Mouse (Mus musculus): ENCODE results near the gene Echdc1. TPM values are rescaled to one million over a fixed set of nuclear protein-coding genes. Genes with fewer than 3 reads are reported as not detected.

Gene Echdc1
- polyA plus RNA-seq, 1 experiment from 2014 or later = 28.2 TPM

GRCm38 (mm10) chr10:29338355-29339056, 25.5 kb downstream of the Echdc1 start:
- H3K4me2 ChIP-seq (replicated peaks; ENCODE audit: low read depth, low read length) = no peak overlapping the region
- no peaks in the 10 kb centered on the region for H3K36me3 ChIP-seq (ENCODE audit: control insufficient read depth, insufficient read depth, low read length)
- DNase-seq (ENCODE audit: low spot score) (peak; percentile 86), ATAC-seq (ENCODE audit: low FRiP score) (peak; percentile 64; the same call in 1 of the 2 replicates)
- no peak overlapping the region for H3K9ac ChIP-seq (ENCODE audit: low read depth, low read length)
- H3K4me1 ChIP-seq (replicated peaks; ENCODE audit: control insufficient read depth, insufficient read depth, low read length) = no peaks in the 10 kb centered on the region
- 57% methylated on average over 4 of the region's 4 CpGs for WGBS
- H3K27ac ChIP-seq (ENCODE audit: low read depth, low read length) = no peak overlapping the region
- no peak overlapping the region for H3K4me3 ChIP-seq (ENCODE audit: low read depth, low read length)
- no peaks in the 10 kb centered on the region for H3K9me3 ChIP-seq (ENCODE audit: control insufficient read depth, low read length)
- H3K27me3 ChIP-seq (ENCODE audit: control insufficient read depth, insufficient read depth, low read length) = no peaks in the 10 kb centered on the region

GRCm38 (mm10) chr10:29344232-29344631, 31.3 kb downstream of the Echdc1 start:
- no peak overlapping the region for H3K4me3 ChIP-seq (ENCODE audit: low read depth, low read length)
- H3K9ac ChIP-seq (ENCODE audit: low read depth, low read length) = no peak overlapping the region
- H3K4me2 ChIP-seq (replicated peaks; ENCODE audit: low read depth, low read length) = no peak overlapping the region
- no peak for DNase-seq (ENCODE audit: low spot score)
- no peaks in the 10 kb centered on the region for H3K36me3 ChIP-seq (ENCODE audit: control insufficient read depth, insufficient read depth, low read length)
- no peak for ATAC-seq (ENCODE audit: low FRiP score)
- no peaks in the 10 kb centered on the region for H3K9me3 ChIP-seq (ENCODE audit: control insufficient read depth, low read length)
- H3K4me1 ChIP-seq (replicated peaks; ENCODE audit: control insufficient read depth, insufficient read depth, low read length) = no peaks in the 10 kb centered on the region
- H3K27ac ChIP-seq (ENCODE audit: low read depth, low read length) = no peak overlapping the region
- H3K27me3 ChIP-seq (ENCODE audit: control insufficient read depth, insufficient read depth, low read length) = no peaks in the 10 kb centered on the region
- WGBS = 93% methylated on average over 4 of the region's 4 CpGs

GRCm38 (mm10) chr10:29346638-29347037, 33.7 kb downstream of the Echdc1 start:
- no peaks in the 10 kb centered on the region for H3K9me3 ChIP-seq (ENCODE audit: control insufficient read depth, low read length)
- WGBS = 96% methylated on average over 7 of the region's 7 CpGs
- H3K9ac ChIP-seq (ENCODE audit: low read depth, low read length) = no peak overlapping the region
- no peak overlapping the region for H3K27ac ChIP-seq (ENCODE audit: low read depth, low read length)
- H3K36me3 ChIP-seq (ENCODE audit: control insufficient read depth, insufficient read depth, low read length) = no peaks in the 10 kb centered on the region
- no peak overlapping the region for H3K4me2 ChIP-seq (replicated peaks; ENCODE audit: low read depth, low read length)
- H3K4me1 ChIP-seq (replicated peaks; ENCODE audit: control insufficient read depth, insufficient read depth, low read length) = no peaks in the 10 kb centered on the region
- H3K27me3 ChIP-seq (ENCODE audit: control insufficient read depth, insufficient read depth, low read length) = no peaks in the 10 kb centered on the region
- no peak for DNase-seq (ENCODE audit: low spot score)
- no peak overlapping the region for H3K4me3 ChIP-seq (ENCODE audit: low read depth, low read length)
- no peak for ATAC-seq (ENCODE audit: low FRiP score)

GRCm38 (mm10) chr10:29351420-29351819, 38.5 kb downstream of the Echdc1 start:
- ATAC-seq (ENCODE audit: low FRiP score) (no peak), DNase-seq (ENCODE audit: low spot score) (no peak)
- no peak overlapping the region for H3K4me2 ChIP-seq (replicated peaks; ENCODE audit: low read depth, low read length)
- 93% methylated on average over 2 of the region's 2 CpGs for WGBS
- H3K27me3 ChIP-seq (ENCODE audit: control insufficient read depth, insufficient read depth, low read length) = no peaks in the 10 kb centered on the region
- H3K4me3 ChIP-seq (ENCODE audit: low read depth, low read length) = no peak overlapping the region
- no peaks in the 10 kb centered on the region for H3K4me1 ChIP-seq (replicated peaks; ENCODE audit: control insufficient read depth, insufficient read depth, low read length)
- H3K9me3 ChIP-seq (ENCODE audit: control insufficient read depth, low read length) = no peaks in the 10 kb centered on the region
- no peak overlapping the region for H3K27ac ChIP-seq (ENCODE audit: low read depth, low read length)
- H3K9ac ChIP-seq (ENCODE audit: low read depth, low read length) = no peak overlapping the region
- H3K36me3 ChIP-seq (ENCODE audit: control insufficient read depth, insufficient read depth, low read length) = no peaks in the 10 kb centered on the region

- Histone ChIP-seq H3K27ac (ENCODE audit: low read depth, low read length) (no peak overlapping the region), H3K27me3 (ENCODE audit: control insufficient read depth, insufficient read depth, low read length) (no peaks in the 10 kb centered on the region), H3K4me1 (replicated peaks; ENCODE audit: control insufficient read depth, insufficient read depth, low read length) (no peaks in the 10 kb centered on the region), H3K4me2 (replicated peaks; ENCODE audit: low read depth, low read length) (no peak overlapping the region), H3K4me3 (ENCODE audit: low read depth, low read length) (no peak overlapping the region), H3K9me3 (ENCODE audit: control insufficient read depth, low read length) (no peaks in the 10 kb centered on the region), H3K9ac (ENCODE audit: low read depth, low read length) (no peak overlapping the region), H3K36me3 (ENCODE audit: control insufficient read depth, insufficient read depth, low read length) (no peaks in the 10 kb centered on the region)
- DNase-seq (ENCODE audit: low spot score) (no peak), ATAC-seq (ENCODE audit: low FRiP score) (no peak)
- 87% methylated on average over 3 of the region's 3 CpGs for WGBS
Observed at GRCm38 (mm10) chr10:29352575-29352974, 39.6 kb downstream of the Echdc1 start.

GRCm38 (mm10) chr10:29354183-29354582, 41.2 kb downstream of the Echdc1 start:
- Histone ChIP-seq H3K27ac (ENCODE audit: low read depth, low read length) (no peak overlapping the region), H3K9me3 (ENCODE audit: control insufficient read depth, low read length) (no peaks in the 10 kb centered on the region), H3K36me3 (ENCODE audit: control insufficient read depth, insufficient read depth, low read length) (no peaks in the 10 kb centered on the region), H3K27me3 (ENCODE audit: control insufficient read depth, insufficient read depth, low read length) (no peaks in the 10 kb centered on the region), H3K9ac (ENCODE audit: low read depth, low read length) (no peak overlapping the region), H3K4me2 (replicated peaks; ENCODE audit: low read depth, low read length) (no peak overlapping the region), H3K4me1 (replicated peaks; ENCODE audit: control insufficient read depth, insufficient read depth, low read length) (no peaks in the 10 kb centered on the region), H3K4me3 (ENCODE audit: low read depth, low read length) (no peak overlapping the region)
- peak; percentile 57; the same call in 1 of the 2 replicates for ATAC-seq (ENCODE audit: low FRiP score)
- 71% methylated on average over 7 of the region's 7 CpGs for whole genome bisulfite sequencing
- no peak for DNase-seq (ENCODE audit: low spot score)

- Histone ChIP-seq H3K36me3 (ENCODE audit: control insufficient read depth, insufficient read depth, low read length) (no peaks in the 10 kb centered on the region), H3K4me2 (replicated peaks; ENCODE audit: low read depth, low read length) (peak overlapping the region; percentile 31), H3K27ac (ENCODE audit: low read depth, low read length) (peak overlapping the region; percentile 98), H3K9me3 (ENCODE audit: control insufficient read depth, low read length) (no peaks in the 10 kb centered on the region), H3K4me1 (replicated peaks; ENCODE audit: control insufficient read depth, insufficient read depth, low read length) (no peaks in the 10 kb centered on the region; the same call in 1 of the 2 replicates), H3K27me3 (ENCODE audit: control insufficient read depth, insufficient read depth, low read length) (no peaks in the 10 kb centered on the region), H3K4me3 (ENCODE audit: low read depth, low read length) (peak overlapping the region; percentile 92), H3K9ac (ENCODE audit: low read depth, low read length) (peak overlapping the region; percentile 98)
- WGBS = 3% methylated on average over 6 of the region's 6 CpGs
- ATAC-seq (ENCODE audit: low FRiP score) = no peak
- peak; percentile 37 for DNase-seq (ENCODE audit: low spot score)
Observed at GRCm38 (mm10) chr10:29361095-29361463, 48.1 kb downstream of the Echdc1 start.

GRCm38 (mm10) chr10:29361464-29362196, 48.7 kb downstream of the Echdc1 start:
- DNase-seq (ENCODE audit: low spot score) (peak; percentile 95), ATAC-seq (ENCODE audit: low FRiP score) (peak; percentile 97)
- Histone ChIP-seq H3K4me1 (replicated peaks; ENCODE audit: control insufficient read depth, insufficient read depth, low read length) (no peaks in the 10 kb centered on the region; the same call in 1 of the 2 replicates), H3K9ac (ENCODE audit: low read depth, low read length) (peak overlapping the region; percentile 98), H3K4me3 (ENCODE audit: low read depth, low read length) (peak overlapping the region; percentile 92), H3K9me3 (ENCODE audit: control insufficient read depth, low read length) (no peaks in the 10 kb centered on the region), H3K4me2 (replicated peaks; ENCODE audit: low read depth, low read length) (peak overlapping the region; percentile 52), H3K27me3 (ENCODE audit: control insufficient read depth, insufficient read depth, low read length) (no peaks in the 10 kb centered on the region), H3K27ac (ENCODE audit: low read depth, low read length) (peak overlapping the region; percentile 98), H3K36me3 (ENCODE audit: control insufficient read depth, insufficient read depth, low read length) (no peaks in the 10 kb centered on the region)
- WGBS = 1% methylated on average over 48 of the region's 100 CpGs
